Mouse (Mus musculus): ENCODE measurements around the gene Pde6b. TPM values are rescaled to one million over a fixed set of nuclear protein-coding genes. Genes with fewer than 3 reads are reported as not detected.

Gene Pde6b
- total RNA-seq, 2 experiments from 2014 or later = not detected

- no peak for ATAC-seq (ENCODE audit: poor library complexity, severe bottlenecking)
Observed at GRCm38 (mm10) chr5:108386449-108386848, 1.7 kb upstream of the Pde6b start.

DNA sequence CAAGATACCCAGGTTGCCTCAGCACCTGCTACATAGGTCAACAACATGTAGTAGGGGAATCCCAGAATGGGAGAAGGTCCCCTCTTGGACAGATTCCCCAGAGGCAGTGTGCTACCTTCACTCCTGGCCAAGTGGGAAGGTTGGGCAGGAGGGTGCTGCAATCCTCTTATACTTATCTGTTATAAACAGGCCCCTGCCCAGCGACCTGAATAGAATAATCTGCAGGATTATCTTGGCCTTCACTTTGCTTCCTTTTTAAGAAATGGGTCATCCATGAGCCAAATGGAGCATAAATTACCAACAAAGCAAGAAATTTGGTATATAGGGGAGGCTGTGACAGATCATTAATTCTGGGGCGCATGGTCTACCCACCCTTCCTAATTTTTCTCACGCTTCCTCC is 1.6 kb downstream of the Pde6b start:
- no peak for ATAC-seq (ENCODE audit: poor library complexity, severe bottlenecking)

GRCm38 (mm10) chr5:108403453-108403852 is 15.3 kb downstream of the Pde6b start:
- no peak for ATAC-seq (ENCODE audit: poor library complexity, severe bottlenecking)

DNA sequence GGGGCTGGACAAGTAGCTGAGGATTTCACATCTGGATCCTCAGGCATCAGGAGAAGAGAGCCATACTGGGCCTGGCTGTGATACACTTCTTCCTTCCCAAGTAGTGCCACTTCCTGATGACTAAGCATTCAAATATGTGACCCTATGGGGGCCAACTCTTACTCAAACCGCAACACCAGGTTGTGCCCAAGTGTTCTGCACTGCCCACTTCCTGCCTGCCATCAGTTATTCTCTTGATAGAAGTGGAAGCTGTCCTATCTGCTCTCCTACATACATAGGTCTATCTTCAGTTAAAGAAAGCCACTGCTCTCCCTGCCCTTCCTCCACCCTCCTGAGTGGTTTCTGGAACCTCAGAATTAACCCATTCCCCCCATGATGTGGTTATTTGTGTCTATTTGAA is 17.3 kb downstream of the Pde6b start:
- ATAC-seq (ENCODE audit: poor library complexity, severe bottlenecking) = peak; percentile 57

DNA sequence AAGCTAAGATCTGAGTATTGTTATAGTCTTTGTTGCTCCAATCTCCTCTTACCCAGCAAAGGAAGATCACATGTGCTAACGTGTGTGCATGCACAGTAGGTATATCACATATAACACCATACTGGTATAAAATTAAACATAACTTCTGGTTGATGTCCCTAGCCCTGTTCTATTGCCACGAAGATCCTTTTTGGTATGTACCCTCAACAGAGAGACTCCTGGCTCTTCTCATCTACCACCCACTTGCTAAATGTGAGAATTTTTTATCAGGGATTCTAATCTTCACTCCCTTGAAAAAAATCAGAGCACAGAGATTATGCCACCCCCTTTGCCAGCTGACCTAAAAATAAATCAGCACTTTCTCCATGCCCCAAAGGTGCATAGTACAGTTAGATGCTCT is 18.8 kb downstream of the Pde6b start:
- no peak for ATAC-seq (ENCODE audit: poor library complexity, severe bottlenecking)

- peak; percentile 33; the same call in 1 of the 2 replicates for ATAC-seq (ENCODE audit: poor library complexity, severe bottlenecking)
Observed at GRCm38 (mm10) chr5:108414711-108415110, 26.5 kb downstream of the Pde6b start.

DNA sequence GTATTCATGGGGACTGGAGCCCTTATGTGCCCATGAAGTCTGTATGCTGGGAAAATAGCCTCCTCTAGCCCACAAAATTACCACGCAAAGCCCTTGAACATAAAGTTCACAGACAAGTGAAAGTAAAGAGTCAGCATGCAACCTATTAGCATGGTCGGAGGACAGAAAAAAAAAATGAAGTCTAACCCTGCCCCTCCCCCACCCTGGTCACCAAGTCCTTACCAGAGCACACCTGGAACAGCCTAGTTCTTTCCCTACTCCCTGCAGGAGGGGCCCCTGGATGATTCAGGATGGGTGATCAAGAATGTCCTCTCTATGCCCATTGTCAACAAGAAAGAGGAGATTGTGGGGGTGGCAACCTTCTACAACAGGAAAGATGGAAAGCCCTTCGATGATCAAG is 34.5 kb downstream of the Pde6b start:
- no peak for ATAC-seq (ENCODE audit: poor library complexity, severe bottlenecking)

DNA sequence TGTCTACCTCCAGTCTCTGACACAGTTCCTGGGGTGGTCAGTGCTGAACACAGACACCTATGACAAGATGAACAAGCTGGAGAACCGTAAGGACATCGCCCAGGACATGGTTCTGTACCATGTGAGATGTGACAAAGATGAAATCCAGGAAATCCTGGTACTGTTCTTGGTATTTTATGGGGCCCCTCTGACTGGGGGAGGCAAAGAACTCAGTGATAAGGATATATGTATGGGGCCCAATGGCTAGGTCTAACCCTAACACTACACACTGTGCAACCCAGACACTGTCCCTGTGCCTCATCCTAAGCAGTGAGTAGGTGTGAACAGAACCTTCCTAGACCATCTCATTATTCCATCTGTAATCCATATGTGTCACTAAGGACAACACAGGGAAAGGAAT is 35.2 kb downstream of the Pde6b start:
- no peak for ATAC-seq (ENCODE audit: poor library complexity, severe bottlenecking)

DNA sequence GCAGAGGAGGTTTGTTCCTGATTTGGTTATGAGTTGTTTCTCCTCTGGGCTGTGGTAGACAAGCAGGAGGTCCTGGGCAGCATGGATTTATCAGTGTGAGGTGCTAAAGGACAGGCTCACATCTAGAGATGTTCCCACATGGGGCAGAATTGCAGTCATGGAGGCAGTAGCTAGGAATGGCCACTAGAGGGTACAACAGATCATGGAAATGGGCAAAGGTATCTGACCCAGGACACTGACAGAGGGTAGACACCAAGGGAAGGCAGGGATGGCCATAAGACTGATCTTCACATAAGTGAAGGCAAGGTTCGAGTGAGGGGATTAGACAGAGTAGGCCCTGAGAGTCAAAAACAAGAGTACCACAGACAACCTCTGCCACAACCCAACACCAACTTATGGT is 39.0 kb downstream of the Pde6b start:
- peak; percentile 87 for ATAC-seq (ENCODE audit: poor library complexity, severe bottlenecking)

DNA sequence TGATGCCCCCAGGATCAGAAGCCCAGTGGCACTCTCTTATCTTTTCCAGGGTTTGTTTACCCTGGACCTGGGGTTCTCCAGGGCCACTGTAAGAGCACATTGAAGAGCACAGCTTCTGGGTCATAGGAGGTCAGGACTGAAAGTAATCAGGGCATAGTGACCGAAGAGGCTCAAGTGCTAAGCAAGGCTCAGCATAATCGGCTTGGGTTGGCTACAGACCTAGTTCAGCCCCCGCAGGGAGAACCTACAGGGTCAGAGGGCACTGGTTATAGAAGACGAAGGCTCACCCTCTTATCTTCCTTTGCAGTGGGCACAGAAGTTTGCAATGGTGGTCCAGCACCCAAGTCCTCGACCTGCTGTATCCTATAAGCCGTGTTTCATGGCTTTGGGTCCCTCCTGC is 43.0 kb downstream of the Pde6b start:
- ATAC-seq (ENCODE audit: poor library complexity, severe bottlenecking) = no peak

DNA sequence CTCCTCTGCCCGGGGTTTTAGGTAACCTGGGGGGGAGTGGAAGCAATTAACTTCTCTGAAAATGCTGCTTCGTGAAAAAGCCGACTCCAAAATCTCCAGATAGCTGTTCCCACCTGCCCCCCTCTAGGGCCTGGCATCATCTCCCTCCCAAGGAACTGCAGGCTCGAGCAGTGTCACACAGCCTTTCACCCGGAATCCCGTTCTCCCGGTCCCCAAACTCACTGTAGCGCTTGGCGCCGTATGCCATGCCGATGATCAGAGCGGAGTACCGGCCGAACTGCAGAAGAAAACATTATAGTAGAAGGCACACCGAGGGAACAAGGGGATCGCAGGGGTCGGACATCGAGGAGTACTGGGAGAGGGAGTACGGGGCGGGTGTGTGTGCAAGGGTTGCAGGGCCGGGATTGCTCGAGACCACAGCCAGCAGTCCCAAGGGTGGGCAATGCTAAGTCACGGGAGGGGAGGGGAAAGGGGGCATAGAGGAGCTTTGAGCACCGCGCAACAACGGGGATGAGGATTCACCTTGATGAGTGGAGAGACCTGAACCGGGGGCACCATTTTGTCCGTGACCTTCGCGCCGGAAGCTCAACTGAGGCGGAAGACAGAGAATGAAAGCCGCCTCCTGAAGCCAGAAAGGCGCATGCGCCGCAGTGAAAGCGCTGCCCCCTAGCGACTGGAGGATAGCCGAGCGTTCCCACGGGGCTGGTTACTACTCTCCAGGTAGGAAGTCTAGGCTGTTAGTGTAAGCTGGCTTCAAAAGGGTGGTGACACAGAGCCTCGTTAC is 45.8 kb downstream of the Pde6b start, which contains the start of gene Atp5k:
Gene Atp5k (minus strand): TSS at position 645 of the 784 bp plus-strand sequence.
- ATAC-seq (ENCODE audit: poor library complexity, severe bottlenecking) = peak; percentile 98

- no peak for ATAC-seq (ENCODE audit: poor library complexity, severe bottlenecking)
Observed at GRCm38 (mm10) chr5:108436101-108436500, 47.9 kb downstream of the Pde6b start.

- peak; percentile 73 for ATAC-seq (ENCODE audit: poor library complexity, severe bottlenecking)
Observed at GRCm38 (mm10) chr5:108446973-108447372, 58.8 kb downstream of the Pde6b start.

DNA sequence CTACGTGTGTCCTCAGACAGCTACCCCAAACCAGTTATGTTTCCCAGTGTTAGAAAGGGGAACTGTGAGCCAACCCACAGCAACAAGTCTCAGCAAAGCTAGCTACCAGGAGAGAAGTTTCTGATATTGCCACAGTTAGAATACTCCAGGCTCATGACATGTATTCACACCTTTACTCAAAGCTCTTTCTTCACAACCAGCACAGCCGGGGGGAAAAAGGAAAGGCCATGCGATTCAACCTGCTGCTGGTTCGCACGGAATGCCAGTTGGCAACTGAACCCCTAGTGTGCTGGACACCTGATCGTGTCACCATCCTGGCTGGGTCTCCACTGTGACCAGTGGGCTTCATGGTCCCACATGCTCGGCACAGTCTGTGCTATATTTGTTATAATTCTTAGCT is 59.7 kb downstream of the Pde6b start:
- peak; percentile 29; the same call in 1 of the 2 replicates for ATAC-seq (ENCODE audit: poor library complexity, severe bottlenecking)

GRCm38 (mm10) chr5:108448785-108449668 is 60.8 kb downstream of the Pde6b start, which contains the start of gene Mfsd7a:
Mfsd7a (minus strand) TSS chr5:108448891.
- peak; percentile 70 for ATAC-seq (ENCODE audit: poor library complexity, severe bottlenecking)

GRCm38 (mm10) chr5:108450837-108451540 is 62.8 kb downstream of the Pde6b start:
- no peak for ATAC-seq (ENCODE audit: poor library complexity, severe bottlenecking)

GRCm38 (mm10) chr5:108451611-108452010 is 63.4 kb downstream of the Pde6b start:
- no peak for ATAC-seq (ENCODE audit: poor library complexity, severe bottlenecking)

GRCm38 (mm10) chr5:108452422-108452821 is 64.2 kb downstream of the Pde6b start:
- no peak for ATAC-seq (ENCODE audit: poor library complexity, severe bottlenecking)

GRCm38 (mm10) chr5:108454094-108454493 is 65.9 kb downstream of the Pde6b start:
- ATAC-seq (ENCODE audit: poor library complexity, severe bottlenecking) = no peak

- ATAC-seq (ENCODE audit: poor library complexity, severe bottlenecking) = no peak
Observed at GRCm38 (mm10) chr5:108458706-108459105, 70.5 kb downstream of the Pde6b start.

GRCm38 (mm10) chr5:108460461-108460860 is 72.3 kb downstream of the Pde6b start:
- no peak for ATAC-seq (ENCODE audit: poor library complexity, severe bottlenecking)

Measured in megakaryocyte, adult 5-6 weeks (primary cell).